Mouse (Mus musculus) left cerebral cortex, adult 8-10 months (tissue): ENCODE measurements around the gene Gatb. TPM values are rescaled to one million over a fixed set of nuclear protein-coding genes. Genes with fewer than 3 reads are reported as not detected.

ENCODE experiments used
- DNase-seq, 2 experiments: peaks; one replicate each; pipeline ENCODE4 v3.0.0; 2022; ENCODE audit warnings: low spot score in 2 of 2
- total RNA-seq, 4 experiments: library from RNA; stranded (reverse); gene quantifications; 2 replicates each; pipeline ENCODE4 v1.2.4; 2022

Gatb gene
- total RNA-seq, 4 experiments from 2014 or later = 19.2 to 30.9 (median 24.2) TPM

- DNase-seq = no peak
Observed at GRCm38 (mm10) chr3:85703141-85703882, 129.4 kb downstream of the Gatb start.

Other genes with a start within 250 kb of the Gatb start
- 1 to 10 TPM; 3.4 to 5.0 (median 3.9) TPM for gene Fam160a1, start 243.2 kb downstream of the Gatb start, total RNA-seq